Mouse (Mus musculus): ENCODE measurements around the gene 9230104L09Rik. TPM values are rescaled to one million over a fixed set of nuclear protein-coding genes. Genes with fewer than 3 reads are reported as not detected.

Gene 9230104L09Rik
- polyA plus RNA-seq, 1 experiment from 2014 or later: not detected

- Histone ChIP-seq H3K4me2 (no peak overlapping the region), H3K4me1 (replicated peaks) (no peaks in the 10 kb centered on the region), H3K27me3 (no peaks in the 10 kb centered on the region), H3K4me3 (replicated peaks) (no peak overlapping the region), H3K27ac (no peak overlapping the region), H3K36me3 (no peaks in the 10 kb centered on the region), H3K9ac (replicated peaks) (no peak overlapping the region), H3K9me3 (no peaks in the 10 kb centered on the region)
- ATAC-seq (ENCODE audit: insufficient number of reproducible peaks, insufficient read depth, low FRiP score, low TSS enrichment, low read depth): peak; percentile 55; the same call in 1 of the 2 replicates
- 48% methylated on average over 8 of the region's 8 CpGs for WGBS
Observed at GRCm38 (mm10) chr2:148851116-148851906, 13.5 kb downstream of the 9230104L09Rik start.

- Histone ChIP-seq H3K4me2 (no peak overlapping the region), H3K36me3 (no peaks in the 10 kb centered on the region), H3K9ac (replicated peaks) (no peak overlapping the region), H3K4me1 (replicated peaks) (no peaks in the 10 kb centered on the region), H3K27me3 (no peaks in the 10 kb centered on the region), H3K27ac (no peak overlapping the region), H3K4me3 (replicated peaks) (no peak overlapping the region), H3K9me3 (no peaks in the 10 kb centered on the region)
- WGBS: 85% methylated on average over 2 of the region's 2 CpGs
- ATAC-seq (ENCODE audit: insufficient number of reproducible peaks, insufficient read depth, low FRiP score, low TSS enrichment, low read depth): no peak
Observed at GRCm38 (mm10) chr2:148839224-148839623, 25.6 kb downstream of the 9230104L09Rik start.

GRCm38 (mm10) chr2:148838075-148838777 lies 26.6 kb downstream of the 9230104L09Rik start:
- H3K4me3 ChIP-seq (replicated peaks): no peak overlapping the region
- WGBS: 88% methylated on average over 5 of the region's 5 CpGs
- H3K4me2 ChIP-seq: no peak overlapping the region
- no peak overlapping the region for H3K9ac ChIP-seq (replicated peaks)
- no peak overlapping the region for H3K27ac ChIP-seq
- H3K36me3 ChIP-seq: no peaks in the 10 kb centered on the region
- no peak for ATAC-seq (ENCODE audit: insufficient number of reproducible peaks, insufficient read depth, low FRiP score, low TSS enrichment, low read depth)
- H3K27me3 ChIP-seq: no peaks in the 10 kb centered on the region
- H3K9me3 ChIP-seq: no peaks in the 10 kb centered on the region
- H3K4me1 ChIP-seq (replicated peaks): no peaks in the 10 kb centered on the region

DNA sequence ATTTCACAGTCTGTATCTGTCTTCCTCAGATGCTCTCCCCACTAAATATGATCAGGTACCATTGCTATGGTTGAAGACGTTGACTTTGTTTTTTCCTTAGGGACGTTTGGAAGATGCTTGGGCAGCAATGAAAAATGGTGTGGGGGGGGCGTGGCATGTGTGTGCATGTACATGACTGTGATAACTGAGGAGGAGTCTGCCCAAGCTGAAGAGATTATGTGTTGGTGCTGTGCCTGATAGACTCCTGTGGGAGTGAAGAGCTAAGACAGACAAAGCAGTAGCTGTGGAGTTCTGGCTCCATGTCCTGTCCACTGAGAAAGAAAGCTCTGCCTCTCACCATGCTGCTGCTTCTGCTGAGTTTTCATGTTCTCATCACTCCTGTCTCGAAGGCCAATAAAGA lies 29.9 kb downstream of the 9230104L09Rik start, which contains the start of gene Cst9:
TSS of gene Cst9 (plus strand) at position 236 of the 400 bp plus-strand sequence.
- 70% methylated on average over 4 of the region's 4 CpGs for WGBS
- no peak within 1 kb of the TSS for H3K4me3 ChIP-seq (replicated peaks)

DNA sequence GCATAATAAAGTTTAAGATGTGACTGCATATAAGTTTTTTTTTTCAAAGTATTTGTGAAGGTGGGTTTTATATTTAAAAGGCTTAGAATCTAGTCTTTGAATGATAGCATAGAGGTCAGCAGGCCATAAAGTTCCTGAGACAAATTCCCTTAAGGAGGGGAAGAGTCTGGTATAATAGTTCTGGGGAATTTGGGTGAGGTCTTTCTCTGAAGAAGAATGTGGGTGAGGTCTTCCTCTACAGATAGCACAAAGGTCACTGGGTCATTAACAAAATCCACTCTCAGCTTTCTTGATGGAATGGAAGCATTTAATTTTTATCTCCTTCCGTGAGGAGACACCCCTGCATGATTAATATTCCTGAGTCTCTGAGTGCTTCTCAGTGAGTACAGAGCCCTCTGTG lies 38.9 kb downstream of the 9230104L09Rik start:
- Histone ChIP-seq H3K27me3 (no peaks in the 10 kb centered on the region), H3K4me1 (replicated peaks) (no peaks in the 10 kb centered on the region), H3K9ac (replicated peaks) (no peak overlapping the region), H3K4me3 (replicated peaks) (no peak overlapping the region), H3K36me3 (no peaks in the 10 kb centered on the region), H3K4me2 (no peak overlapping the region), H3K9me3 (no peaks in the 10 kb centered on the region), H3K27ac (no peak overlapping the region)
- no peak for ATAC-seq (ENCODE audit: insufficient number of reproducible peaks, insufficient read depth, low FRiP score, low TSS enrichment, low read depth)
- WGBS: 59% methylated on average over 1 of the region's 1 CpGs

More for the DNA sequence above, 29.9 kb downstream of the 9230104L09Rik start, which contains the start of gene Cst9:
- Histone ChIP-seq H3K9ac (replicated peaks) (no peak within 1 kb of the TSS), H3K36me3 (no peaks in the 10 kb centered on the region), H3K27me3 (no peaks in the 10 kb centered on the region), H3K9me3 (no peaks in the 10 kb centered on the region), H3K4me1 (replicated peaks) (no peaks in the 10 kb centered on the region), H3K27ac (no peak within 1 kb of the TSS), H3K4me2 (no peak within 1 kb of the TSS)
- no peak for ATAC-seq (ENCODE audit: insufficient number of reproducible peaks, insufficient read depth, low FRiP score, low TSS enrichment, low read depth)

DNA sequence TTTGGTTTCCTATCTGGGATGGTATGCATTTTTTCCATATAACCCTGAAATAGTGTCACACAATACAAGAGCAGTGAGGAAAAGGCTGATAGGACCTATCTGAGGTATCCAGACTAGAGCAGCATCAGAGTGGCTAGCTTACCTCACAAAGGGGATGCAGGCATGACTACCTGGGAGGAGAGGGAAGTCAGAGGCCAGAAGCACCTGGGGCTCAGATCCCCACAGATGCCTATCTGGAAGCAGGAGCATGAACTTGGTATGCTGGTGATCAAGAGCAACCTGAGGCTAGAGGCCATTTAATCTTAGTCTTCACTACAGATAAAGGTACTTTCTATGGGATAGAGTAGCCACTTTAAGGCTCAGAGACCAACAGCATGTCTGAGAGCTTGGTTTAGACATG lies 44.9 kb downstream of the 9230104L09Rik start, which contains the start of gene Cst13:
TSS of gene Cst13 (plus strand) at position 173 of the 400 bp plus-strand sequence.
- H3K9ac ChIP-seq (replicated peaks): no peak within 1 kb of the TSS
- ATAC-seq (ENCODE audit: insufficient number of reproducible peaks, insufficient read depth, low FRiP score, low TSS enrichment, low read depth): no peak
- H3K36me3 ChIP-seq: no peaks in the 10 kb centered on the region
- H3K4me3 ChIP-seq (replicated peaks): no peak within 1 kb of the TSS
- no peak within 1 kb of the TSS for H3K27ac ChIP-seq
- H3K9me3 ChIP-seq: no peaks in the 10 kb centered on the region
- no peaks in the 10 kb centered on the region for H3K27me3 ChIP-seq
- H3K4me2 ChIP-seq: no peak within 1 kb of the TSS
- no peaks in the 10 kb centered on the region for H3K4me1 ChIP-seq (replicated peaks)

DNA sequence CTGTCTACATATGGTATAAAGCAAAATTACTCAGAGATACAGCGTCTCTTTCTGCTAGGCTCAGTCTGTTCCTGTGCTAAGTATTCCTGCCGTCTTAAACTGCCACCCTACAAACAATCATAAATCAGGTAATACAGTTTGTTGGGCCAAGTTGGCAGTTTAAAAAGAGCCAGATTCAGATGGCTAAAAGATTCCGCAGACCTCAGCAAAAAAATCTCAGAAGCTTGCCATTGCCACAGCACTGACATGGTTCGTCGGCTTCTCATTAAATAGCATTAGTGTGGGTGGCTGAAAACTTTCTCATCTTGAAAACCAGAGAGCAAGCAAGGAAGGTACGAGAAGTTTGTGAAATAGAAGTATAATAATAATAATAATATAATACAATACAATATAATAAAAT lies 58.1 kb downstream of the 9230104L09Rik start:
- no peaks in the 10 kb centered on the region for H3K4me1 ChIP-seq (replicated peaks)
- H3K36me3 ChIP-seq: no peaks in the 10 kb centered on the region
- H3K4me3 ChIP-seq (replicated peaks): no peak overlapping the region
- no peaks in the 10 kb centered on the region for H3K9me3 ChIP-seq
- 65% methylated on average over 6 of the region's 6 CpGs for WGBS
- H3K27me3 ChIP-seq: no peaks in the 10 kb centered on the region
- no peak for ATAC-seq (ENCODE audit: insufficient number of reproducible peaks, insufficient read depth, low FRiP score, low TSS enrichment, low read depth)
- no peak overlapping the region for H3K27ac ChIP-seq
- no peak overlapping the region for H3K4me2 ChIP-seq
- H3K9ac ChIP-seq (replicated peaks): no peak overlapping the region

DNA sequence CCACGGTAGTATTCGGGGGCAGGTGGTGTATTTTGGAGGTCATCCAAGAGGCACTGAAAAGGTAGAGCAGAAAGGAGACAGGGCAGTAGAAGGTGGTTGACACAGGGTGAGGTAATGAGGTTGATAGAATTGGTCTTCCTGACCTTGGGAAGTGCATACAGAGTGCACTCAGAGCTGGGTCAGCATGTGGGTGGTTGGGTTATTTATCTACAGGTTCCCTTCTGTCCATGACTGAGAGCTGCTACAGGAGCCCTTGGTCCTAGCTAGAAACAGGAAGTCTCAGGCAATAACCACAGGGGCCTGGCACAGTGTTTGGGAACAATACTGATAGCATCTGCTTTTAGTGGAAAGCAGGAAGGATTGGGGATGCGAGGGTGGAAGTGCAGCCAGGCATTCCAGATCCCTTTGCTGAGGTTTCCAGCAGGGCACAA lies 63.3 kb downstream of the 9230104L09Rik start:
- H3K27ac ChIP-seq: no peak overlapping the region
- H3K36me3 ChIP-seq: no peaks in the 10 kb centered on the region
- no peaks in the 10 kb centered on the region for H3K27me3 ChIP-seq
- H3K9me3 ChIP-seq: no peaks in the 10 kb centered on the region
- no peaks in the 10 kb centered on the region for H3K4me1 ChIP-seq (replicated peaks)
- 60% methylated on average over 3 of the region's 3 CpGs for whole genome bisulfite sequencing
- no peak overlapping the region for H3K4me3 ChIP-seq (replicated peaks)
- no peak for ATAC-seq (ENCODE audit: insufficient number of reproducible peaks, insufficient read depth, low FRiP score, low TSS enrichment, low read depth)
- H3K9ac ChIP-seq (replicated peaks): no peak overlapping the region
- H3K4me2 ChIP-seq: no peak overlapping the region

DNA sequence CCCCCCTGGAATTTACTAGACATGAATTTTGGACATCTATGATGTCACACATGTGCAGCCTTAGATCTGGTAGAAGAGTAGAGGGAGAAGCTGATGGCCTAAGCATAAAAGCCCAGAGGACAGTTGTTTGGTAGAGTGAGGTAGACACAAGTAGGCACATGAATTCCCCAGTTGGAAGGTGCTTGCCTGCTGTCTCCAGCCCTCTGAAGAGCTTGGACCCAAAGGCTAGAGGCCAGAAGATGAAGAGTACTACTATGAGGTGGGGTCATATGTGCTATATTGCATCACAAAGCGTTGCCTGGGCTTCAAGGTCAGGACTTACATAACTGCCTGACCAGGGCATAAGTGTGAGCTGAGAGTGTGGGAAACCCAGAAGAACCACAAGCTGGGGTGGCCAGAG lies 66.4 kb downstream of the 9230104L09Rik start, which contains the start of gene Cst8:
TSS of gene Cst8 (plus strand) at position 301 of the 400 bp plus-strand sequence.
- WGBS: 88% methylated on average over 1 of the region's 1 CpGs
- H3K9me3 ChIP-seq: no peaks in the 10 kb centered on the region
- no peak within 1 kb of the TSS for H3K27ac ChIP-seq
- H3K9ac ChIP-seq (replicated peaks): no peak within 1 kb of the TSS
- ATAC-seq (ENCODE audit: insufficient number of reproducible peaks, insufficient read depth, low FRiP score, low TSS enrichment, low read depth): no peak
- no peak within 1 kb of the TSS for H3K4me3 ChIP-seq (replicated peaks)
- H3K27me3 ChIP-seq: no peaks in the 10 kb centered on the region
- H3K36me3 ChIP-seq: no peaks in the 10 kb centered on the region
- no peak within 1 kb of the TSS for H3K4me2 ChIP-seq
- H3K4me1 ChIP-seq (replicated peaks): no peaks in the 10 kb centered on the region

All from limb, embryonic 12.5 days (tissue).